Mouse (Mus musculus) liver, adult 2 months (tissue): ENCODE measurements around the gene Lrrc23. TPM values are rescaled to one million over a fixed set of nuclear protein-coding genes. Genes with fewer than 3 reads are reported as not detected.

Experiments
- DNase-seq: peaks from one replicate; pipeline ENCODE4 v3.0.0-alpha.2; 2011; ENCODE audit warnings: low read depth, low spot score; ENCODE audit errors: extremely low read depth
- H3K27ac ChIP-seq: fragments of 200-500 bp; replicated peaks from 2 replicates; pipeline ENCODE4 v1.5.1; 2012; ENCODE audit warnings: low read depth, mild to moderate bottlenecking, control low read depth, inconsistent platforms, low read length; ENCODE audit not compliant: insufficient read depth
- H3K27me3 ChIP-seq: fragments of 200-500 bp; 2 replicates; pipeline ENCODE4 v1.6.1; 2012; ENCODE audit warnings: mild to moderate bottlenecking, moderate library complexity, low read length, inconsistent platforms; ENCODE audit not compliant: control insufficient read depth, insufficient read depth
- H3K36me3 ChIP-seq: fragments of 200-500 bp; 2 replicates; pipeline ENCODE4 v1.6.1; 2012; ENCODE audit warnings: low read length, inconsistent platforms; ENCODE audit not compliant: control insufficient read depth, insufficient read depth
- H3K4me1 ChIP-seq: fragments of 200-500 bp; 2 replicates; pipeline ENCODE4 v1.6.1; 2011; ENCODE audit warnings: low read length; ENCODE audit not compliant: control insufficient read depth, insufficient read depth
- H3K4me3 ChIP-seq: fragments of 200-500 bp; 2 replicates; pipeline ENCODE4 v1.5.1; 2011; ENCODE audit warnings: low read depth, mild to moderate bottlenecking, control low read depth, low read length, moderate library complexity; ENCODE audit not compliant: insufficient read depth
- H3K79me2 ChIP-seq: fragments of 200-500 bp; 2 replicates; pipeline ENCODE4 v1.6.1; 2012; ENCODE audit warnings: inconsistent platforms, mild to moderate bottlenecking, low read length, moderate library complexity; ENCODE audit not compliant: control insufficient read depth, insufficient read depth
- H3K9ac ChIP-seq: fragments of 200-500 bp; 2 replicates; pipeline ENCODE4 v1.6.1; 2012; ENCODE audit warnings: low read depth, mild to moderate bottlenecking, control low read depth, inconsistent platforms, low read length
- CTCF ChIP-seq: fragments of 200-500 bp; IDR thresholded peaks from 2 replicates; pipeline ENCODE4 v1.5.1; 2011; ENCODE audit warnings: low read depth, low read length, control low read depth
- POLR2A ChIP-seq: fragments of 200-500 bp; IDR thresholded peaks from 2 replicates; pipeline ENCODE4 v1.6.1; 2011; ENCODE audit warnings: low read length, control low read depth; ENCODE audit not compliant: insufficient read depth; ENCODE audit errors: extremely low read depth
- WGBS: fragments of 180-500 bp; shearing (Covaris S2); methylation state at CpG from one replicate; pipeline ENCODE4 v1.1.7; 2018; 5-methylcytosine and 5-hydroxymethylcytosine counted together
- polyA plus RNA-seq: library from polyadenylated mRNA; depleted of rRNA; stranded (reverse); fragments of >200 nt; gene quantifications from 2 replicates; pipeline ENCODE4 v1.2.3, GENCODE M21; 2012; rRNA removed
- total RNA-seq: library from RNA; depleted of rRNA; stranded (reverse); fragments of >200 nt; gene quantifications from 2 replicates; pipeline ENCODE4 v1.2.3, GENCODE M21; 2014; rRNA removed

Lrrc23 gene
- total and polyA plus RNA-seq, 2 experiments = not detected

- 90% methylated on average over 10 of the region's 10 CpGs for WGBS
- no peaks in the 10 kb centered on the region for H3K79me2 ChIP-seq
- H3K4me3 ChIP-seq = no peak overlapping the region
- no peak for DNase-seq
- TF ChIP-seq CTCF (no peak), POLR2A (no peak)
- no peak overlapping the region for H3K27ac ChIP-seq
- H3K36me3 ChIP-seq = no peaks in the 10 kb centered on the region
- H3K9ac ChIP-seq = no peak overlapping the region
- H3K4me1 ChIP-seq = peaks cover 7% of the 10 kb centered on the region; the same call in 1 of the 2 replicates
- no peaks in the 10 kb centered on the region for H3K27me3 ChIP-seq
Observed at GRCm38 (mm10) chr6:124724472-124724871, 55.1 kb downstream of the Lrrc23 start.

GRCm38 (mm10) chr6:124723541-124723940, 56.0 kb downstream of the Lrrc23 start:
- Histone ChIP-seq H3K27me3 (no peaks in the 10 kb centered on the region), H3K79me2 (no peaks in the 10 kb centered on the region), H3K4me1 (peaks cover 10% of the 10 kb centered on the region), H3K9ac (no peak overlapping the region), H3K27ac (no peak overlapping the region), H3K36me3 (no peaks in the 10 kb centered on the region), H3K4me3 (no peak overlapping the region)
- TF ChIP-seq CTCF = no peak
- TF ChIP-seq POLR2A = no peak
- DNase-seq = no peak
- 72% methylated on average over 8 of the region's 8 CpGs for WGBS

GRCm38 (mm10) chr6:124722876-124723473, 56.6 kb downstream of the Lrrc23 start:
- no peak overlapping the region for H3K4me3 ChIP-seq
- 92% methylated on average over 6 of the region's 6 CpGs for WGBS
- H3K36me3 ChIP-seq = no peaks in the 10 kb centered on the region
- no peak overlapping the region for H3K9ac ChIP-seq
- H3K27ac ChIP-seq = no peak overlapping the region
- peaks cover 10% of the 10 kb centered on the region for H3K4me1 ChIP-seq
- TF ChIP-seq POLR2A = no peak
- TF ChIP-seq CTCF = no peak
- H3K27me3 ChIP-seq = no peaks in the 10 kb centered on the region
- no peak for DNase-seq
- H3K79me2 ChIP-seq = no peaks in the 10 kb centered on the region

GRCm38 (mm10) chr6:124720904-124721303, 58.6 kb downstream of the Lrrc23 start:
- Histone ChIP-seq H3K9ac (no peak overlapping the region), H3K27ac (no peak overlapping the region), H3K27me3 (no peaks in the 10 kb centered on the region), H3K4me3 (no peak overlapping the region), H3K36me3 (peaks cover 8% of the 10 kb centered on the region), H3K4me1 (peaks cover 10% of the 10 kb centered on the region), H3K79me2 (no peaks in the 10 kb centered on the region)
- WGBS = 81% methylated on average over 11 of the region's 11 CpGs
- DNase-seq = no peak
- TF ChIP-seq CTCF = no peak
- no peak for TF ChIP-seq POLR2A

Other genes with a start within 250 kb of the Lrrc23 start
- 384 and 554 TPM in 2 replicates for gene C1s1, start 237.4 kb downstream of the Lrrc23 start, total RNA-seq
- gene C1s1, start 237.4 kb downstream of the Lrrc23 start, polyA plus RNA-seq = 174 and 206 TPM in 2 replicates
- gene C1rb, start 209.4 kb downstream of the Lrrc23 start, total RNA-seq = under 0.01 TPM in 1 of 2 replicates, not detected in the other
- gene C1rb, start 209.4 kb downstream of the Lrrc23 start, polyA plus RNA-seq = 0.12 TPM in 1 of 2 replicates, not detected in the other
- gene C1s2, start 143.6 kb downstream of the Lrrc23 start, total RNA-seq = 0.09 TPM in 1 of 2 replicates, not detected in the other
- not detected in 2 replicates for gene C1s2, start 143.6 kb downstream of the Lrrc23 start, polyA plus RNA-seq
- gene Lpcat3, start 116.7 kb downstream of the Lrrc23 start, total RNA-seq = 72.4 and 99.9 TPM in 2 replicates
- 172 and 188 TPM in 2 replicates for gene Lpcat3, start 116.7 kb downstream of the Lrrc23 start, polyA plus RNA-seq
- 97.4 and 99.6 TPM in 2 replicates for gene Emg1, start 67.5 kb downstream of the Lrrc23 start, total RNA-seq
- gene Emg1, start 67.5 kb downstream of the Lrrc23 start, polyA plus RNA-seq = 46.0 and 56.3 TPM in 2 replicates
- gene Phb2, start 67.4 kb downstream of the Lrrc23 start, total RNA-seq = 140 and 151 TPM in 2 replicates
- gene Phb2, start 67.4 kb downstream of the Lrrc23 start, polyA plus RNA-seq = 209 and 210 TPM in 2 replicates
- 16.7 and 19.7 TPM in 2 replicates for gene Ptpn6, start 41.0 kb downstream of the Lrrc23 start, total RNA-seq
- 17.3 and 17.8 TPM in 2 replicates for gene Ptpn6, start 41.0 kb downstream of the Lrrc23 start, polyA plus RNA-seq
- gene Grcc10, start 38.4 kb downstream of the Lrrc23 start, total RNA-seq = 125 and 140 TPM in 2 replicates
- gene Grcc10, start 38.4 kb downstream of the Lrrc23 start, polyA plus RNA-seq = 203 and 216 TPM in 2 replicates
- not detected in 2 replicates for gene Gm45234, start 23.7 kb downstream of the Lrrc23 start, total RNA-seq
- not detected in 2 replicates for gene Gm45234, start 23.7 kb downstream of the Lrrc23 start, polyA plus RNA-seq
- gene Atn1, start 23.2 kb downstream of the Lrrc23 start, total RNA-seq = 1.4 and 1.5 TPM in 2 replicates
- 9.6 and 10.9 TPM in 2 replicates for gene Atn1, start 23.2 kb downstream of the Lrrc23 start, polyA plus RNA-seq
- gene Eno2, start 10.1 kb downstream of the Lrrc23 start, total RNA-seq = 0.09 and 0.67 TPM in 2 replicates
- 0.19 and 0.34 TPM in 2 replicates for gene Eno2, start 10.1 kb downstream of the Lrrc23 start, polyA plus RNA-seq
- gene Spsb2, start 28.9 kb upstream of the Lrrc23 start, total RNA-seq = 9.9 and 14.1 TPM in 2 replicates
- gene Spsb2, start 28.9 kb upstream of the Lrrc23 start, polyA plus RNA-seq = 20.1 and 21.6 TPM in 2 replicates
- 422 and 433 TPM in 2 replicates for gene Tpi1, start 34.6 kb upstream of the Lrrc23 start, total RNA-seq
- gene Tpi1, start 34.6 kb upstream of the Lrrc23 start, polyA plus RNA-seq = 491 and 524 TPM in 2 replicates
- gene Usp5, start 49.8 kb upstream of the Lrrc23 start, total RNA-seq = 50.5 and 55.9 TPM in 2 replicates
- gene Usp5, start 49.8 kb upstream of the Lrrc23 start, polyA plus RNA-seq = 47.9 and 49.3 TPM in 2 replicates
- 1.1 and 3.2 TPM in 2 replicates for gene Cdca3, start 49.8 kb upstream of the Lrrc23 start, total RNA-seq
- gene Cdca3, start 49.8 kb upstream of the Lrrc23 start, polyA plus RNA-seq = 2.1 and 2.6 TPM in 2 replicates
- not detected in 2 replicates for gene Gnb3, start 60.5 kb upstream of the Lrrc23 start, total RNA-seq
- not detected in 2 replicates for gene Gnb3, start 60.5 kb upstream of the Lrrc23 start, polyA plus RNA-seq
- gene P3h3, start 78.0 kb upstream of the Lrrc23 start, total RNA-seq = 2.1 and 2.5 TPM in 2 replicates
- gene P3h3, start 78.0 kb upstream of the Lrrc23 start, polyA plus RNA-seq = 2.5 and 3.0 TPM in 2 replicates
- 0.09 and 0.27 TPM in 2 replicates for gene Gpr162, start 84.3 kb upstream of the Lrrc23 start, total RNA-seq
- 0.42 and 0.44 TPM in 2 replicates for gene Gpr162, start 84.3 kb upstream of the Lrrc23 start, polyA plus RNA-seq
- gene Cd4, start 108.5 kb upstream of the Lrrc23 start, total RNA-seq = 0.27 and 0.83 TPM in 2 replicates
- 0.19 and 0.46 TPM in 2 replicates for gene Cd4, start 108.5 kb upstream of the Lrrc23 start, polyA plus RNA-seq
- gene Lag3, start 132.0 kb upstream of the Lrrc23 start, total RNA-seq = 0.09 and 0.13 TPM in 2 replicates
- gene Lag3, start 132.0 kb upstream of the Lrrc23 start, polyA plus RNA-seq = 0.39 and 0.67 TPM in 2 replicates
- 80.7 and 101 TPM in 2 replicates for gene Ptms, start 140.4 kb upstream of the Lrrc23 start, total RNA-seq
- 2,256 and 3,281 TPM in 2 replicates for gene Ptms, start 140.4 kb upstream of the Lrrc23 start, polyA plus RNA-seq
- 74.6 and 101 TPM in 2 replicates for gene Mlf2, start 151.7 kb upstream of the Lrrc23 start, total RNA-seq
- 265 and 285 TPM in 2 replicates for gene Mlf2, start 151.7 kb upstream of the Lrrc23 start, polyA plus RNA-seq
- gene Cops7a, start 185.8 kb upstream of the Lrrc23 start, total RNA-seq = 35.8 and 46.6 TPM in 2 replicates
- 165 and 170 TPM in 2 replicates for gene Cops7a, start 185.8 kb upstream of the Lrrc23 start, polyA plus RNA-seq
- 0.13 TPM in 1 of 2 replicates, not detected in the other for gene Pianp, start 217.0 kb upstream of the Lrrc23 start, total RNA-seq
- 0.77 and 1.4 TPM in 2 replicates for gene Pianp, start 217.0 kb upstream of the Lrrc23 start, polyA plus RNA-seq
- 7.6 and 8.9 TPM in 2 replicates for gene Zfp384, start 229.4 kb upstream of the Lrrc23 start, total RNA-seq
- gene Zfp384, start 229.4 kb upstream of the Lrrc23 start, polyA plus RNA-seq = 23.1 and 34.7 TPM in 2 replicates